Mouse (Mus musculus): ENCODE results near the gene Tax1bp1.

Gene Tax1bp1

GRCm38 (mm10) chr6:52705280-52705679 is 8.2 kb upstream of the Tax1bp1 start:
- no peak for DNase-seq (ENCODE audit: low spot score)

- DNase-seq (ENCODE audit: low spot score), result no peak
These were observed 5.7 kb upstream of the Tax1bp1 start for GRCm38 (mm10) chr6:52707815-52708214.

GRCm38 (mm10) chr6:52712563-52712962 is 966 bp upstream of the Tax1bp1 start:
- no peak for DNase-seq (ENCODE audit: low spot score)

GRCm38 (mm10) chr6:52713897-52714509 is 474 bp downstream of the Tax1bp1 start:
- peak; percentile 31 for DNase-seq (ENCODE audit: low spot score)

- DNase-seq (ENCODE audit: low spot score), result no peak
These were observed 4.1 kb downstream of the Tax1bp1 start for GRCm38 (mm10) chr6:52717493-52718192.

GRCm38 (mm10) chr6:52724805-52725439 is 11.4 kb downstream of the Tax1bp1 start:
- peak; percentile 83 for DNase-seq (ENCODE audit: low spot score)

- no peak for DNase-seq (ENCODE audit: low spot score)
These were observed 16.8 kb downstream of the Tax1bp1 start for GRCm38 (mm10) chr6:52730338-52730737.

- DNase-seq (ENCODE audit: low spot score), result no peak
These were observed 21.1 kb downstream of the Tax1bp1 start for GRCm38 (mm10) chr6:52734630-52735029.

GRCm38 (mm10) chr6:52752832-52753231 is 39.3 kb downstream of the Tax1bp1 start:
- no peak for DNase-seq (ENCODE audit: low spot score)

GRCm38 (mm10) chr6:52765206-52765605 is 51.7 kb downstream of the Tax1bp1 start:
- DNase-seq (ENCODE audit: low spot score), result no peak

GRCm38 (mm10) chr6:52770789-52771188 is 57.3 kb downstream of the Tax1bp1 start:
- DNase-seq (ENCODE audit: low spot score), result no peak

- no peak for DNase-seq (ENCODE audit: low spot score)
These were observed 59.6 kb downstream of the Tax1bp1 start for GRCm38 (mm10) chr6:52773132-52773531.

- no peak for DNase-seq (ENCODE audit: low spot score)
These were observed 61.8 kb downstream of the Tax1bp1 start for GRCm38 (mm10) chr6:52775350-52775749.

- no peak for DNase-seq (ENCODE audit: low spot score)
These were observed 62.4 kb downstream of the Tax1bp1 start for GRCm38 (mm10) chr6:52775956-52776355.

GRCm38 (mm10) chr6:52777034-52777433 is 63.5 kb downstream of the Tax1bp1 start:
- no peak for DNase-seq (ENCODE audit: low spot score)

- no peak for DNase-seq (ENCODE audit: low spot score)
These were observed 65.0 kb downstream of the Tax1bp1 start for GRCm38 (mm10) chr6:52778523-52778922.

GRCm38 (mm10) chr6:52779546-52779945 is 66.0 kb downstream of the Tax1bp1 start:
- no peak for DNase-seq (ENCODE audit: low spot score)

GRCm38 (mm10) chr6:52790316-52790715 is 76.8 kb downstream of the Tax1bp1 start:
- no peak for DNase-seq (ENCODE audit: low spot score)

GRCm38 (mm10) chr6:52790781-52791180 is 77.3 kb downstream of the Tax1bp1 start:
- DNase-seq (ENCODE audit: low spot score), result no peak

- no peak for DNase-seq (ENCODE audit: low spot score)
These were observed 78.9 kb downstream of the Tax1bp1 start for GRCm38 (mm10) chr6:52792455-52792854.

- DNase-seq (ENCODE audit: low spot score), result peak; percentile 17
These were observed 81.7 kb downstream of the Tax1bp1 start for GRCm38 (mm10) chr6:52795029-52795841.

GRCm38 (mm10) chr6:52796035-52796598 is 82.6 kb downstream of the Tax1bp1 start:
- no peak for DNase-seq (ENCODE audit: low spot score)

All from layer of hippocampus, adult 9-10 months (tissue).